Mouse (Mus musculus): ENCODE data around the gene Suds3.

GRCm38 (mm10) chr5:117104329-117104728 is 11.6 kb downstream of the Suds3 start:
- TF ChIP-seq EP300 (IDR thresholded peaks at IDR 0.05; ENCODE audit: low read depth in 1 of 2, low read length in 2 of 2) (no peak), CTCF (IDR thresholded peaks at IDR 0.05 in 2 of 3, conservative IDR thresholded peaks at IDR 0.05 in 1 of 3; ENCODE audit: control insufficient read depth in 1 of 3, insufficient read depth in 1 of 3, low read depth in 2 of 3, low read length in 3 of 3, poor library complexity in 1 of 3, severe bottlenecking in 1 of 3) (no peak), MXI1 (IDR thresholded peaks at IDR 0.05; ENCODE audit: low read depth, low read length) (no peak), TBP (IDR thresholded peaks at IDR 0.05; ENCODE audit: low read depth, low read length) (no peak), POLR2A (IDR thresholded peaks at IDR 0.05; ENCODE audit: control insufficient read depth in 1 of 2, insufficient read depth in 1 of 2, low read depth in 1 of 2, low read length in 2 of 2, poor library complexity in 1 of 2) (no peak), ETS1 (IDR thresholded peaks at IDR 0.05; ENCODE audit: low read depth, low read length) (no peak), ZMIZ1 (IDR thresholded peaks at IDR 0.05; ENCODE audit: low read depth, low read length) (no peak), E2F4 (IDR thresholded peaks at IDR 0.05; ENCODE audit: borderline replicate concordance, low read depth, low read length) (no peak), TCF12 (IDR thresholded peaks at IDR 0.05; ENCODE audit: low read depth, low read length) (no peak), MYC (IDR thresholded peaks at IDR 0.05; ENCODE audit: low read depth, low read length) (no peak)

Measured in MEL (cell line).